Mouse (Mus musculus): ENCODE data around the gene 6430550D23Rik.

- no peak for TF ChIP-seq CEBPB (IDR thresholded peaks at IDR 0.05; ENCODE audit: low read depth)
- TF ChIP-seq CTCF (IDR thresholded peaks at IDR 0.05; ENCODE audit: control insufficient read depth, insufficient read depth, insufficient read length), result no peak
- no peak for TF ChIP-seq MYOG (IDR thresholded peaks at IDR 0.05; ENCODE audit: control insufficient read depth, extremely low read depth, insufficient read length)
- TF ChIP-seq USF1 (IDR thresholded peaks at IDR 0.05; ENCODE audit: low read depth), result no peak
- no peak for TF ChIP-seq FOSL1 (IDR thresholded peaks at IDR 0.05; ENCODE audit: insufficient read depth, low read length, poor library complexity, severe bottlenecking)
These were observed 45.0 kb upstream of the 6430550D23Rik start, which contains the start of gene Fer1l4 for GRCm38 (mm10) chr2:156052816-156053215.

Measured in C2C12 (cell line).